In the genomic region with DNA sequence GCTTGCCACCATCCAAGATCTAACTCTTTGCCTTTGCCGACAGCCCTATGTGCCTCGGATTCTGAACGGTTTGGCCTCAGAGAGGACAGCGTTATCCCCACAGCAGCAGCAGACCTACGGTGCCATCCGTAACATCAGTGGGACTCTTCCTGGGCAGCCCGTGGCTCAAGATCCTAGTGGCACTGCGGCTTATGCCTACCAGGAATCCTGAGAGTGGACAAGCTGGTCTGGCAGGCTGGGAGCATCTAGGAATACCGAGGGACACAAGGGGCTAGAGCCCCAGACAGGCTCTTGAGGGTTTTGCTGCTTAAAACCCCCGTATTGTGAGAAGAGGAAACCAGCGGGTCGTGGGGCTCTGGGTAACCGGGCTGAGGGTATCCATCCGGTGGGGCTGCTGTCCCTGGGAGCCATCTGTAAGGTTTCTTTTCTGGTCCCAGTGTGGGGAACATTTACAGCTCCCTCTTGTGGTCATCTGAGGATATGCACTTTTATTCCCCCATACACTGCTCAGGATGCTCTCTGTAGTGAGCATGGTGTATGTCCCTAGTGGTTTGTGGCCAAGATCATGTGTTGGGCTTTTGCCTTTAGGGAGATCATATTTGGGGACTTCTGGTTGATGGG, we compare ENCODE assay signal across 8 mouse cellular contexts. TPM values are rescaled to one million over a fixed set of nuclear protein-coding genes. Genes with fewer than 3 reads are reported as not detected.
DNase-seq lines count a peak whose midpoint lies in the region; ATAC-seq lines count a peak whose summit lies in the region.

No protein-coding gene starts in this region.

- H3K36me3 ChIP-seq in embryonic facial prominence, embryonic 15.5 days = peaks cover 34% of the 10 kb centered on the region
- peaks cover 26% of the 10 kb centered on the region for H3K36me3 ChIP-seq in intestine, embryonic 14.5 days (ENCODE audit: control insufficient read depth, insufficient read depth, low read length)
- H3K36me3 ChIP-seq in liver, embryonic 12.5 days = peaks cover 30% of the 10 kb centered on the region
- no peaks in the 10 kb centered on the region for H3K36me3 ChIP-seq in neural tube, embryonic 13.5 days

- 54% methylated on average over 14 of the region's 14 CpGs for WGBS in embryonic facial prominence, embryonic 15.5 days
- WGBS in intestine, embryonic 14.5 days = 62% methylated on average over 14 of the region's 14 CpGs
- 57% methylated on average over 14 of the region's 14 CpGs for WGBS in liver, embryonic 12.5 days (ENCODE audit: insufficient replicate concordance)
- WGBS in neural tube, embryonic 13.5 days = 62% methylated on average over 14 of the region's 14 CpGs

- H3K9ac ChIP-seq in embryonic facial prominence, embryonic 15.5 days = no peak overlapping the region
- no peak overlapping the region for H3K9ac ChIP-seq in intestine, embryonic 14.5 days (ENCODE audit: low read length)
- H3K9ac ChIP-seq in liver, embryonic 12.5 days = no peak overlapping the region
- no peak overlapping the region for H3K9ac ChIP-seq in neural tube, embryonic 13.5 days

- H3K4me2 ChIP-seq in embryonic facial prominence, embryonic 15.5 days (replicated peaks) = no peak overlapping the region
- no peak overlapping the region for H3K4me2 ChIP-seq in intestine, embryonic 14.5 days (ENCODE audit: low read length)
- H3K4me2 ChIP-seq in liver, embryonic 12.5 days = no peak overlapping the region
- H3K4me2 ChIP-seq in neural tube, embryonic 13.5 days = no peak overlapping the region

- no peak overlapping the region for H3K27ac ChIP-seq in embryonic facial prominence, embryonic 15.5 days (replicated peaks)
- no peak overlapping the region for H3K27ac ChIP-seq in intestine, embryonic 14.5 days (ENCODE audit: low read depth)
- no peak overlapping the region for H3K27ac ChIP-seq in liver, embryonic 12.5 days
- no peak overlapping the region for H3K27ac ChIP-seq in neural tube, embryonic 13.5 days (replicated peaks)

- DNase-seq in frontal cortex, postnatal 25 days (ENCODE audit: low spot score in 2 of 2) = no peak
- DNase-seq in Muller cell, postnatal 12 days (ENCODE audit: inconsistent ontology term) = peak; percentile 57
- peak; percentile 61 for DNase-seq in intestine, embryonic 14.5 days (ENCODE audit: low spot score)
- DNase-seq in urinary bladder, postnatal 4 days (ENCODE audit: low spot score in 2 of 2) = no peak

- peak; percentile 69 for ATAC-seq in frontal cortex, adult (ENCODE audit: low TSS enrichment)
- ATAC-seq in embryonic facial prominence, embryonic 15.5 days (ENCODE audit: insufficient number of reproducible peaks, low FRiP score, low TSS enrichment, low read depth) = 0 out of 2 replicates have a peak, but pooled peaks have one; percentile 48
- ATAC-seq in intestine, embryonic 14.5 days (replicated peaks; ENCODE audit: low FRiP score, low TSS enrichment, low read depth) = peak; percentile 70
- peak; percentile 56; the same call in 1 of the 2 replicates for ATAC-seq in liver, embryonic 12.5 days
- ATAC-seq in neural tube, embryonic 13.5 days (ENCODE audit: low read depth) = peak; percentile 43; the same call in 1 of the 2 replicates

- H3K27me3 ChIP-seq in embryonic facial prominence, embryonic 15.5 days = no peaks in the 10 kb centered on the region
- H3K27me3 ChIP-seq in intestine, embryonic 14.5 days (replicated peaks; ENCODE audit: control insufficient read depth, insufficient read depth, low read length) = no peaks in the 10 kb centered on the region
- H3K27me3 ChIP-seq in liver, embryonic 12.5 days (replicated peaks) = peaks cover 12% of the 10 kb centered on the region; the same call in 1 of the 2 replicates
- no peaks in the 10 kb centered on the region for H3K27me3 ChIP-seq in neural tube, embryonic 13.5 days

- no peak overlapping the region for H3K4me3 ChIP-seq in embryonic facial prominence, embryonic 15.5 days (replicated peaks)
- no peak overlapping the region for H3K4me3 ChIP-seq in intestine, embryonic 14.5 days (ENCODE audit: low read depth, low read length)
- no peak overlapping the region for H3K4me3 ChIP-seq in liver, embryonic 12.5 days
- no peak overlapping the region for H3K4me3 ChIP-seq in neural tube, embryonic 13.5 days

- no peaks in the 10 kb centered on the region for H3K9me3 ChIP-seq in embryonic facial prominence, embryonic 15.5 days (replicated peaks)
- no peaks in the 10 kb centered on the region for H3K9me3 ChIP-seq in intestine, embryonic 14.5 days (ENCODE audit: control insufficient read depth, low read length)
- H3K9me3 ChIP-seq in liver, embryonic 12.5 days (replicated peaks) = no peaks in the 10 kb centered on the region
- H3K9me3 ChIP-seq in neural tube, embryonic 13.5 days = no peaks in the 10 kb centered on the region

- H3K4me1 ChIP-seq in embryonic facial prominence, embryonic 15.5 days = no peaks in the 10 kb centered on the region
- no peaks in the 10 kb centered on the region for H3K4me1 ChIP-seq in intestine, embryonic 14.5 days (replicated peaks; ENCODE audit: control insufficient read depth, insufficient read depth, low read length)
- 0 out of 2 replicates have a peak, but pooled peaks cover 5% of the 10 kb centered on the region for H3K4me1 ChIP-seq in liver, embryonic 12.5 days
- H3K4me1 ChIP-seq in neural tube, embryonic 13.5 days (replicated peaks) = no peaks in the 10 kb centered on the region

RNA-seq across cellular contexts. Expression of gene Tmem63a, which starts 32.1 kb away (rescaled TPM):
- 17.3 and 18.5 TPM in 2 replicates for polyA plus RNA-seq in embryonic facial prominence, embryonic 15.5 days (2015; fragmentation: Nextera tagmentation; extraction: Ambion mirVana)
- 14.2 and 14.8 TPM in 2 replicates for polyA plus RNA-seq in intestine, embryonic 14.5 days (2014; fragmentation: Nextera tagmentation; extraction: Ambion mirVana)
- 6.5 and 6.6 TPM in 2 replicates for polyA plus RNA-seq in liver, embryonic 12.5 days (2016; fragmentation: Nextera tagmentation; extraction: Ambion mirVana)
- polyA plus RNA-seq in neural tube, embryonic 13.5 days (2015; fragmentation: Nextera tagmentation; extraction: Ambion mirVana) = 2.0 and 3.2 TPM in 2 replicates

RNA-seq across cellular contexts. Expression of gene Lefty1, which starts 39.4 kb away (rescaled TPM):
- 4.0 and 4.6 TPM in 2 replicates for polyA plus RNA-seq in embryonic facial prominence, embryonic 15.5 days (2015; fragmentation: Nextera tagmentation; extraction: Ambion mirVana)
- polyA plus RNA-seq in intestine, embryonic 14.5 days (2014; fragmentation: Nextera tagmentation; extraction: Ambion mirVana) = 1.7 and 2.1 TPM in 2 replicates
- 4.7 and 7.1 TPM in 2 replicates for polyA plus RNA-seq in liver, embryonic 12.5 days (2016; fragmentation: Nextera tagmentation; extraction: Ambion mirVana)
- polyA plus RNA-seq in neural tube, embryonic 13.5 days (2015; fragmentation: Nextera tagmentation; extraction: Ambion mirVana) = 0.49 TPM in 1 of 2 replicates, not detected in the other

RNA-seq across cellular contexts. Expression of gene Ephx1, which starts 46.5 kb away (rescaled TPM):
- 16.3 and 17.7 TPM in 2 replicates for polyA plus RNA-seq in embryonic facial prominence, embryonic 15.5 days (2015; fragmentation: Nextera tagmentation; extraction: Ambion mirVana)
- polyA plus RNA-seq in intestine, embryonic 14.5 days (2014; fragmentation: Nextera tagmentation; extraction: Ambion mirVana) = 1.9 and 2.8 TPM in 2 replicates
- polyA plus RNA-seq in liver, embryonic 12.5 days (2016; fragmentation: Nextera tagmentation; extraction: Ambion mirVana) = 2.1 and 2.2 TPM in 2 replicates
- polyA plus RNA-seq in neural tube, embryonic 13.5 days (2015; fragmentation: Nextera tagmentation; extraction: Ambion mirVana) = 4.8 and 6.0 TPM in 2 replicates

Comparison
In these comparisons a context has a peak if more than half of its experiments do, and no peak if none do; other contexts are left out.
1. DNase-seq: peak in Muller cell, postnatal 12 days (single experiment) and intestine, embryonic 14.5 days (single experiment); none in frontal cortex, postnatal 25 days (0 of 2) and urinary bladder, postnatal 4 days (0 of 2).
2. Peak in every context shown above with its lines, with median percentiles within 50 percentile points of each other: ATAC-seq.